Mouse (Mus musculus) gastrocnemius, postnatal 14 days (tissue): ENCODE measurements at regions not wholly inside any gene's neighbourhood (a gene's known extent, or its start where the extent isn't known, plus 50 kb on each side); places are given as distances from the start of the nearest gene placed in this dataset.

Experiments
- DNase-seq: peaks from one replicate; pipeline ENCODE4 v3.0.0; 2021; ENCODE audit warnings: mixed read lengths
- intact Hi-C: fragments of 180-260 bp; cut with DNase I; formaldehyde crosslinking; loops from one replicate; pipeline ENCODE4 v1.15.1; 2025; ENCODE audit warnings: low total_unique reads

- peak; percentile 78 for DNase-seq
- intact Hi-C loops, result no loop called here
Measured at GRCm38 (mm10) chr5:132892591-132892990, 349.4 kb upstream of the Auts2 start.

GRCm38 (mm10) chr5:132884130-132884529 is 341.0 kb upstream of the Auts2 start:
- DNase-seq, result no peak
- intact Hi-C loops, result no loop called here

GRCm38 (mm10) chr5:132882291-132882690 is 339.1 kb upstream of the Auts2 start:
- peak; percentile 15 for DNase-seq
- intact Hi-C loops, result no loop called here

- DNase-seq, result no peak
- intact Hi-C loops, result no loop called here
Measured at GRCm38 (mm10) chr5:132881170-132881569, 338.0 kb upstream of the Auts2 start.

GRCm38 (mm10) chr5:132876336-132876840 is 333.2 kb upstream of the Auts2 start:
- no peak for DNase-seq
- intact Hi-C loops, result no loop called here

- no peak for DNase-seq
- intact Hi-C loops, result no loop called here
Measured at GRCm38 (mm10) chr5:132858846-132859510, 315.8 kb upstream of the Auts2 start.

- no peak for DNase-seq
- intact Hi-C loops, result no loop called here
Measured at GRCm38 (mm10) chr5:132855619-132856510, 312.7 kb upstream of the Auts2 start.

- intact Hi-C loops, result no loop called here
- DNase-seq, result no peak
Measured at GRCm38 (mm10) chr5:132850770-132851169, 307.6 kb upstream of the Auts2 start.

GRCm38 (mm10) chr5:132848086-132848485 is 304.9 kb upstream of the Auts2 start:
- intact Hi-C loops, result no loop called here
- DNase-seq, result no peak

- intact Hi-C loops, result no loop called here
- no peak for DNase-seq
Measured at GRCm38 (mm10) chr5:132843284-132843683, 300.1 kb upstream of the Auts2 start.

GRCm38 (mm10) chr5:132841794-132842193 is 298.6 kb upstream of the Auts2 start:
- intact Hi-C loops, result no loop called here

GRCm38 (mm10) chr5:132837420-132837819 is 294.3 kb upstream of the Auts2 start:
- intact Hi-C loops, result no loop called here
- no peak for DNase-seq

More at GRCm38 (mm10) chr5:132841794-132842193, 298.6 kb upstream of the Auts2 start:
- no peak for DNase-seq

- intact Hi-C loops, result no loop called here
- no peak for DNase-seq
Measured at GRCm38 (mm10) chr5:132828993-132829392, 285.8 kb upstream of the Auts2 start.

GRCm38 (mm10) chr5:132827555-132828333 is 284.6 kb upstream of the Auts2 start:
- DNase-seq, result no peak
- intact Hi-C loops, result no loop called here

- DNase-seq, result peak; percentile 61
- intact Hi-C loops, result no loop called here
Measured at GRCm38 (mm10) chr5:132826009-132826408, 282.9 kb upstream of the Auts2 start.

GRCm38 (mm10) chr5:132817665-132818064 is 274.5 kb upstream of the Auts2 start:
- intact Hi-C loops, result no loop called here
- no peak for DNase-seq

- peak; percentile 12 for DNase-seq
- intact Hi-C loops, result no loop called here
Measured at GRCm38 (mm10) chr5:132809181-132809580, 266.0 kb upstream of the Auts2 start.

- no peak for DNase-seq
- intact Hi-C loops, result no loop called here
Measured at GRCm38 (mm10) chr5:132796061-132796460, 252.9 kb upstream of the Auts2 start.

GRCm38 (mm10) chr5:132792484-132792883 is 249.3 kb upstream of the Auts2 start:
- no peak for DNase-seq
- intact Hi-C loops, result no loop called here

- DNase-seq, result no peak
- intact Hi-C loops, result no loop called here
Measured at GRCm38 (mm10) chr5:132785291-132785690, 242.1 kb upstream of the Auts2 start.
